ENCODE assay signal across 8 mouse cellular contexts in genomic region chr5:136706803-136707202, GRCm38 (mm10). TPM values are rescaled to one million over a fixed set of nuclear protein-coding genes. Genes with fewer than 3 reads are reported as not detected.
DNase-seq lines count a peak whose midpoint lies in the region; ATAC-seq lines count a peak whose summit lies in the region.

No protein-coding gene starts in this region.

- intact Hi-C loops in heart, postnatal 14 days (cut with DNase I): loop anchor here (2.0 to 5.0 kb wide), 3 partner anchors 138 to 505 kb away; no protein-coding TSS in a partner anchor

- peak; percentile 75 for ATAC-seq in common myeloid progenitor, adult 5-6 weeks (replicated peaks; ENCODE audit: low read depth, poor library complexity, severe bottlenecking)
- no peak for ATAC-seq in monocyte, adult 5-6 weeks (replicated peaks; ENCODE audit: insufficient number of reproducible peaks, low FRiP score, low TSS enrichment, poor library complexity, severe bottlenecking)

- DNase-seq in CD8-positive naive resting alpha-beta T cell, adult 2 months (ENCODE audit: low read depth in 2 of 2, low spot score in 2 of 2): peak; percentile 53 to 67
- peak; percentile 89 for DNase-seq in ZHBTc4 (ENCODE audit: low read depth, low spot score)
- DNase-seq in heart, postnatal 14 days: peak; percentile 71 to 84
- peak; percentile 22 for DNase-seq in layer of hippocampus, adult 9-11 months
- peak; percentile 68 to 80 for DNase-seq in lung, postnatal 4 days
- DNase-seq in skeletal muscle tissue, adult 2 months (ENCODE audit: low read depth, low spot score): peak; percentile 58

RNA-seq across cellular contexts. Expression of gene Myl10, which starts 13.9 kb away (rescaled TPM):
- 1.1 TPM in 1 of 2 replicates, not detected in the other for total RNA-seq in common myeloid progenitor, adult 5-6 weeks (2017)
- total RNA-seq in heart, postnatal 14 days (2021): not detected
- total RNA-seq in monocyte, adult 5-6 weeks (2017): not detected in 3 replicates

Comparison
In these comparisons a context has a peak if more than half of its experiments do, and no peak if none do; other contexts are left out.
1. DNase-seq: peak in every context shown above with its lines; median percentile 89 in ZHBTc4; 78 in heart, postnatal 14 days; 74 in lung, postnatal 4 days; 60 in CD8-positive naive resting alpha-beta T cell, adult 2 months; 58 in skeletal muscle tissue, adult 2 months; 22 in layer of hippocampus, adult 9-11 months.